8 mouse cellular contexts compared by ENCODE assay signal in the genomic region with DNA sequence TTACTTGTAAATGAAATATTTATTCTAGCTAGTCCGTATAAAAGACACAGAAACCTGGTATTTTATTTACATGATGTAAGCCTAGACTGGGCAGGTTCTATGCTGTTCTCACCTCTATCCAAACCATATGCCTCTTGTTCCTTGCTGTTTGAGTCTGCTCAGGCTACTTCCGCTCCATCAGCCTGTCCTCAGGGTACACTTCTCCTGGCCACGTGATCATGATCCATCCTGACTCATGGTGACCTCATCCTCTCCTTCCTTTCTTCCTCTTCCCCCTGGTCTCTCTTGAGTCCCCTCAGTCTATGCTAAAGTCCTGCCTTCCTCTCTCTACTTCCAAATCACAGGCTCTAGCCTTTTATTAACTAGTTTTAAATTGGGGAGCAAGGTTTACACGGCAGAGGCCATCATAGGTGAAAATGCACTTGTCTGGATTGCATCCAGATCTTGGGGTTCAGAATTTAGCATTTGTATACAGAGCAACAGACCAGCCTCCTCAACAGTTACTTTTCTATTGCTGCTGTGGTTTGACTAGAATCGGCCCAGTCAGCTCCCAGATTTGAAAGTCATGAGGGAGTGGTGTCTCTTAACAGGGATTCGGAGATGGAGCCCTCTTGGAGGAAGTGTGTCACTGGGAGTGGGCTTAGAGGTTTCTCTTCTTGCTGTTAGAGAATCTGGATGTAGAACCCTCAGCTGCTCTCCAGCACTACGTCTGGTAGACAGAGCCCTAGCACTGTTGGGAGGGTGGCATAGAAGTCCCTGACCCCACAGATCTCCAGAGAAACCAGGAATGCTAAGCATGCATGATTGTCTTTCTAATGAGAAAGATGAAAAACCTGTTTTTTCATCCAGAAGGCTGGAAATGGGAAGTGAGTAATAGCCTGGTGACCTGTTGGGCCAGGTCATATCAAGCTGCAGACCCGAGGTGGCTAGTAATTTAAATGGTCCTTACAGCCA. TPM values are rescaled to one million over a fixed set of nuclear protein-coding genes. Genes with fewer than 3 reads are reported as not detected.
DNase-seq lines count a peak whose midpoint lies in the region; ATAC-seq and TF ChIP-seq lines count a peak whose summit lies in the region.
"Had no signal": no experiment of that assay in that cellular context is flagged by ENCODE, and none has a peak within 500 bp of the region (broad histone marks: within the 10 kb centered on the region; RNA-seq: fewer than 3 reads in every experiment).

No protein-coding gene starts in this region.

- DNase-seq in CH12.LX (ENCODE audit: extremely low read depth) (no peak), ZHBTc4 (ENCODE audit: low read depth, low spot score) (peak; percentile 19)
- DNase-seq in right cerebral cortex, postnatal 14 days, result no peak

- ATAC-seq in intestine, embryonic 15.5 days, result 0 out of 2 replicates have a peak, but pooled peaks have one; percentile 40
- no peak for ATAC-seq in intestine, embryonic 16.5 days
- ATAC-seq in limb, embryonic 13.5 days (ENCODE audit: low FRiP score, low read depth), result no peak
- ATAC-seq in kidney, embryonic 16.5 days (ENCODE audit: low FRiP score, low TSS enrichment), result no peak

- no peak overlapping the region for H3K4me3 ChIP-seq in intestine, embryonic 15.5 days (replicated peaks)
- H3K4me3 ChIP-seq in intestine, embryonic 16.5 days (ENCODE audit: low read length), result no peak overlapping the region
- no peak overlapping the region for H3K4me3 ChIP-seq in CH12.LX (replicated peaks in 1 of 3; ENCODE audit: low read depth in 2 of 3, low read length in 2 of 3, poor library complexity in 1 of 3)
- no peak overlapping the region for H3K4me3 ChIP-seq in limb, embryonic 13.5 days
- H3K4me3 ChIP-seq in kidney, embryonic 16.5 days (ENCODE audit: low read length), result no peak overlapping the region

- no peak for TF ChIP-seq POLR2A in CH12.LX (IDR thresholded peaks at IDR 0.05; ENCODE audit: low read depth, low read length)

- 0 out of 2 replicates have a peak, but pooled peaks cover 6% of the 10 kb centered on the region for H3K4me1 ChIP-seq in intestine, embryonic 15.5 days (replicated peaks)
- peaks cover 9% of the 10 kb centered on the region; the same call in 1 of the 2 replicates for H3K4me1 ChIP-seq in intestine, embryonic 16.5 days (ENCODE audit: control insufficient read depth, insufficient read depth, low read length)
- peaks cover 26 to 93% of the 10 kb centered on the region in 2 experiments for H3K4me1 ChIP-seq in CH12.LX (ENCODE audit: control insufficient read depth in 1 of 2, insufficient read depth in 2 of 2)
- peaks cover 24% of the 10 kb centered on the region for H3K4me1 ChIP-seq in limb, embryonic 13.5 days
- peaks cover 48% of the 10 kb centered on the region for H3K4me1 ChIP-seq in kidney, embryonic 16.5 days (ENCODE audit: insufficient read depth, low read length)

- H3K9me3 ChIP-seq in intestine, embryonic 15.5 days, result no peaks in the 10 kb centered on the region
- no peaks in the 10 kb centered on the region for H3K9me3 ChIP-seq in intestine, embryonic 16.5 days (ENCODE audit: control insufficient read depth, low read length)
- no peaks in the 10 kb centered on the region for H3K9me3 ChIP-seq in CH12.LX (replicated peaks; ENCODE audit: low read length)
- H3K9me3 ChIP-seq in limb, embryonic 13.5 days, result no peaks in the 10 kb centered on the region
- no peaks in the 10 kb centered on the region for H3K9me3 ChIP-seq in kidney, embryonic 16.5 days (ENCODE audit: low read length)

- WGBS in intestine, embryonic 15.5 days, result 60% methylated on average over 8 of the region's 8 CpGs
- WGBS in intestine, embryonic 16.5 days, result 50% methylated on average over 8 of the region's 8 CpGs
- 68% methylated on average over 8 of the region's 8 CpGs for WGBS in limb, embryonic 13.5 days
- WGBS in kidney, embryonic 16.5 days, result 61% methylated on average over 8 of the region's 8 CpGs

- H3K27ac ChIP-seq in intestine, embryonic 15.5 days, result no peak overlapping the region
- no peak overlapping the region for H3K27ac ChIP-seq in intestine, embryonic 16.5 days (ENCODE audit: low read length)
- H3K27ac ChIP-seq in CH12.LX (ENCODE audit: insufficient read depth, low read depth), result no peak overlapping the region; the same call in 1 of the 2 replicates
- no peak overlapping the region for H3K27ac ChIP-seq in limb, embryonic 13.5 days
- H3K27ac ChIP-seq in kidney, embryonic 16.5 days (ENCODE audit: low read length), result no peak overlapping the region

- TF ChIP-seq RAD21 in CH12.LX (IDR thresholded peaks at IDR 0.05; ENCODE audit: low read depth, low read length), result no peak

- in situ Hi-C loops in CH12.LX (cut with MboI; ENCODE audit: low pct_ligation_motif_present, low pct_unique_long_range_greater_than_20kb, low sequenced_read_pairs), result loop anchor here (10.0 kb wide), 2 partner anchors 262 to 572 kb away; a partner anchor contains a TSS

- TF ChIP-seq EP300 in CH12.LX (IDR thresholded peaks at IDR 0.05; ENCODE audit: low read length), result no peak

- no peaks in the 10 kb centered on the region for H3K36me3 ChIP-seq in intestine, embryonic 15.5 days
- no peaks in the 10 kb centered on the region for H3K36me3 ChIP-seq in intestine, embryonic 16.5 days (ENCODE audit: control insufficient read depth, insufficient read depth, low read length)
- no peaks in the 10 kb centered on the region for H3K36me3 ChIP-seq in CH12.LX (replicated peaks in 1 of 2; ENCODE audit: control insufficient read depth in 1 of 2, insufficient read depth in 1 of 2, low read length in 1 of 2)
- no peaks in the 10 kb centered on the region for H3K36me3 ChIP-seq in limb, embryonic 13.5 days
- no peaks in the 10 kb centered on the region for H3K36me3 ChIP-seq in kidney, embryonic 16.5 days (ENCODE audit: insufficient read depth, low read length)

- H3K9ac ChIP-seq in intestine, embryonic 15.5 days, result no peak overlapping the region
- no peak overlapping the region; the same call in 1 of the 2 replicates for H3K9ac ChIP-seq in intestine, embryonic 16.5 days (ENCODE audit: low read depth, low read length)
- H3K9ac ChIP-seq in CH12.LX (ENCODE audit: insufficient read depth, low read depth), result peak overlapping the region; percentile 27; the same call in 1 of the 2 replicates
- peak overlapping the region; percentile 43 for H3K9ac ChIP-seq in limb, embryonic 13.5 days
- no peak overlapping the region for H3K9ac ChIP-seq in kidney, embryonic 16.5 days (replicated peaks; ENCODE audit: low read length)

- dilution Hi-C loops in CH12.LX (cut with MboI; ENCODE audit: extremely low pct_ligation_motif_present, extremely low pct_unique_long_range_greater_than_20kb, low sequenced_read_pairs), result no loop called here

- H3K79me2 ChIP-seq in CH12.LX (replicated peaks; ENCODE audit: control insufficient read depth, extremely low read depth, insufficient read depth, poor library complexity, severe bottlenecking), result peaks cover 16% of the 10 kb centered on the region

- TF ChIP-seq CTCF in CH12.LX (conservative IDR thresholded peaks at IDR 0.05 in 1 of 2, IDR thresholded peaks at IDR 0.05 in 1 of 2; ENCODE audit: low read depth in 2 of 2, low read length in 2 of 2), result no peak

- no peaks in the 10 kb centered on the region for H3K27me3 ChIP-seq in intestine, embryonic 15.5 days (replicated peaks)
- H3K27me3 ChIP-seq in intestine, embryonic 16.5 days (replicated peaks; ENCODE audit: control insufficient read depth, insufficient read depth, low read length), result no peaks in the 10 kb centered on the region
- H3K27me3 ChIP-seq in CH12.LX (replicated peaks), result no peaks in the 10 kb centered on the region
- H3K27me3 ChIP-seq in limb, embryonic 13.5 days, result no peaks in the 10 kb centered on the region
- H3K27me3 ChIP-seq in kidney, embryonic 16.5 days (ENCODE audit: insufficient read depth, low read length), result no peaks in the 10 kb centered on the region

- H3K4me2 ChIP-seq in intestine, embryonic 15.5 days (replicated peaks), result no peak overlapping the region
- H3K4me2 ChIP-seq in intestine, embryonic 16.5 days (ENCODE audit: low read depth, low read length), result no peak overlapping the region
- no peak overlapping the region for H3K4me2 ChIP-seq in CH12.LX (ENCODE audit: insufficient read depth, low read depth, poor library complexity, severe bottlenecking)
- H3K4me2 ChIP-seq in limb, embryonic 13.5 days (replicated peaks), result no peak overlapping the region
- H3K4me2 ChIP-seq in kidney, embryonic 16.5 days (replicated peaks; ENCODE audit: low read depth, low read length), result no peak overlapping the region

RNA-seq across cellular contexts. Expression of a gene that starts 6.1 kb away (rescaled TPM):
- 5.7 and 7.1 TPM in 2 replicates for polyA plus RNA-seq in intestine, embryonic 15.5 days (2015; fragmentation: Nextera tagmentation; extraction: Ambion mirVana)
- polyA plus RNA-seq in intestine, embryonic 16.5 days (2015; fragmentation: Nextera tagmentation; extraction: Ambion mirVana), result 6.7 and 7.3 TPM in 2 replicates
- total RNA-seq in CH12.LX (2012; rRNA removed) (3.8 and 3.9 TPM in 2 replicates), CH12.LX (2014; rRNA removed) (2.9 and 4.0 TPM in 2 replicates)
- polyA plus RNA-seq in CH12.LX (2012; ENCODE audit: insufficient read length, low read depth), result 2.3 and 2.5 TPM in 2 replicates
- polyA plus RNA-seq in limb, embryonic 13.5 days (2015; fragmentation: Nextera tagmentation; extraction: Ambion mirVana), result 6.7 and 7.2 TPM in 2 replicates
- polyA plus RNA-seq in kidney, embryonic 16.5 days (2015; fragmentation: Nextera tagmentation; extraction: Ambion mirVana), result 11.1 and 16.9 TPM in 2 replicates

RNA-seq across cellular contexts. Expression of a gene that starts 6.3 kb away (rescaled TPM):
- polyA plus RNA-seq in intestine, embryonic 15.5 days (2015; fragmentation: Nextera tagmentation; extraction: Ambion mirVana), result 7.6 and 11.1 TPM in 2 replicates
- polyA plus RNA-seq in intestine, embryonic 16.5 days (2015; fragmentation: Nextera tagmentation; extraction: Ambion mirVana), result 2.8 and 4.7 TPM in 2 replicates
- total RNA-seq in CH12.LX (2012; rRNA removed) (1,185 and 1,357 TPM in 2 replicates), CH12.LX (2014; rRNA removed) (28.1 and 53.9 TPM in 2 replicates)
- 1.5 TPM in 1 of 2 replicates, not detected in the other for polyA plus RNA-seq in CH12.LX (2012; ENCODE audit: insufficient read length, low read depth)
- polyA plus RNA-seq in limb, embryonic 13.5 days (2015; fragmentation: Nextera tagmentation; extraction: Ambion mirVana), result 11.1 and 12.0 TPM in 2 replicates
- 7.0 and 7.5 TPM in 2 replicates for polyA plus RNA-seq in kidney, embryonic 16.5 days (2015; fragmentation: Nextera tagmentation; extraction: Ambion mirVana)

RNA-seq across cellular contexts. Expression of a gene that starts 7.3 kb away (rescaled TPM):
- 1.1 and 1.6 TPM in 2 replicates for polyA plus RNA-seq in intestine, embryonic 15.5 days (2015; fragmentation: Nextera tagmentation; extraction: Ambion mirVana)
- 0.70 TPM in 1 of 2 replicates, not detected in the other for polyA plus RNA-seq in intestine, embryonic 16.5 days (2015; fragmentation: Nextera tagmentation; extraction: Ambion mirVana)
- total RNA-seq in CH12.LX (2012; rRNA removed) (27.8 and 31.4 TPM in 2 replicates), CH12.LX (2014; rRNA removed) (1.1 and 2.1 TPM in 2 replicates)
- polyA plus RNA-seq in CH12.LX (2012; ENCODE audit: insufficient read length, low read depth), result not detected in 2 replicates
- polyA plus RNA-seq in limb, embryonic 13.5 days (2015; fragmentation: Nextera tagmentation; extraction: Ambion mirVana), result 1.3 TPM in 1 of 2 replicates, not detected in the other
- 0.87 TPM in 1 of 2 replicates, not detected in the other for polyA plus RNA-seq in kidney, embryonic 16.5 days (2015; fragmentation: Nextera tagmentation; extraction: Ambion mirVana)
- polyA plus RNA-seq: midbrain, postnatal 0 days had no signal

RNA-seq across cellular contexts. Expression of a gene that starts 7.5 kb away (rescaled TPM):
- 59.5 and 60.7 TPM in 2 replicates for polyA plus RNA-seq in intestine, embryonic 15.5 days (2015; fragmentation: Nextera tagmentation; extraction: Ambion mirVana)
- polyA plus RNA-seq in intestine, embryonic 16.5 days (2015; fragmentation: Nextera tagmentation; extraction: Ambion mirVana), result 65.2 and 66.2 TPM in 2 replicates
- total RNA-seq in CH12.LX (2012; rRNA removed) (48.2 and 57.0 TPM in 2 replicates), CH12.LX (2014; rRNA removed) (54.0 and 56.5 TPM in 2 replicates)
- 47.6 and 56.2 TPM in 2 replicates for polyA plus RNA-seq in CH12.LX (2012; ENCODE audit: insufficient read length, low read depth)
- 51.1 and 55.2 TPM in 2 replicates for polyA plus RNA-seq in limb, embryonic 13.5 days (2015; fragmentation: Nextera tagmentation; extraction: Ambion mirVana)
- 50.1 and 51.3 TPM in 2 replicates for polyA plus RNA-seq in kidney, embryonic 16.5 days (2015; fragmentation: Nextera tagmentation; extraction: Ambion mirVana)

RNA-seq across cellular contexts. Expression of a gene that starts 12.0 kb away (rescaled TPM):
- 5.8 and 6.5 TPM in 2 replicates for polyA plus RNA-seq in intestine, embryonic 15.5 days (2015; fragmentation: Nextera tagmentation; extraction: Ambion mirVana)
- 2.9 and 3.7 TPM in 2 replicates for polyA plus RNA-seq in intestine, embryonic 16.5 days (2015; fragmentation: Nextera tagmentation; extraction: Ambion mirVana)
- total RNA-seq in CH12.LX (2012; rRNA removed), result 1,105 and 1,173 TPM in 2 replicates
- total RNA-seq in CH12.LX (2014; rRNA removed), result 11.0 and 15.3 TPM in 2 replicates
- polyA plus RNA-seq in CH12.LX (2012; ENCODE audit: insufficient read length, low read depth), result 1.3 TPM in 2 replicates
- 8.8 and 10.5 TPM in 2 replicates for polyA plus RNA-seq in limb, embryonic 13.5 days (2015; fragmentation: Nextera tagmentation; extraction: Ambion mirVana)
- 3.1 and 3.7 TPM in 2 replicates for polyA plus RNA-seq in kidney, embryonic 16.5 days (2015; fragmentation: Nextera tagmentation; extraction: Ambion mirVana)

Comparison
In these comparisons a context has a peak if more than half of its experiments do, and no peak if none do; other contexts are left out.
1. H3K9ac ChIP-seq: peak in CH12.LX (single experiment) and limb, embryonic 13.5 days (single experiment); none in intestine, embryonic 15.5 days (single experiment), intestine, embryonic 16.5 days (single experiment) and kidney, embryonic 16.5 days (single experiment).